Mouse (Mus musculus): ENCODE measurements at regions not wholly inside any gene's neighbourhood (a gene's known extent, or its start where the extent isn't known, plus 50 kb on each side); places are given as distances from the start of the nearest gene placed in this dataset.

- TF ChIP-seq CTCF (IDR thresholded peaks at IDR 0.05; ENCODE audit: low read depth, low read length) (no peak), POLR2AphosphoS5 (IDR thresholded peaks at IDR 0.05; ENCODE audit: insufficient replicate concordance, low read depth, low read length) (no peak), GATA1 (IDR thresholded peaks at IDR 0.05; ENCODE audit: borderline replicate concordance, low read length) (no peak), GATA2 (IDR thresholded peaks at IDR 0.05; ENCODE audit: borderline replicate concordance, low read depth, low read length) (no peak), TAL1 (conservative IDR thresholded peaks at IDR 0.05; ENCODE audit: low read depth, low read length) (no peak)
Observed at GRCm38 (mm10) chr11:40536236-40536765, 158.7 kb downstream of the Mat2b start.
